Mouse (Mus musculus) thymus, adult 2 months (tissue): ENCODE measurements around the gene Cbr4.

Experiments
- CTCF ChIP-seq: fragments of 200-500 bp; IDR thresholded peaks from 2 replicates; pipeline ENCODE4 v1.5.1; 2012; ENCODE audit warnings: mild to moderate bottlenecking, control low read depth, low read length, moderate library complexity, borderline replicate concordance; ENCODE audit not compliant: control insufficient read depth, poor library complexity, insufficient read depth; ENCODE audit errors: extremely low read depth
- POLR2A ChIP-seq: fragments of 200-500 bp; IDR thresholded peaks from 2 replicates; pipeline ENCODE4 v1.6.1; 2012; ENCODE audit warnings: mild to moderate bottlenecking, low read length, control low read depth, moderate library complexity; ENCODE audit not compliant: control insufficient read depth, poor library complexity, insufficient read depth; ENCODE audit errors: extremely low read depth

DNA sequence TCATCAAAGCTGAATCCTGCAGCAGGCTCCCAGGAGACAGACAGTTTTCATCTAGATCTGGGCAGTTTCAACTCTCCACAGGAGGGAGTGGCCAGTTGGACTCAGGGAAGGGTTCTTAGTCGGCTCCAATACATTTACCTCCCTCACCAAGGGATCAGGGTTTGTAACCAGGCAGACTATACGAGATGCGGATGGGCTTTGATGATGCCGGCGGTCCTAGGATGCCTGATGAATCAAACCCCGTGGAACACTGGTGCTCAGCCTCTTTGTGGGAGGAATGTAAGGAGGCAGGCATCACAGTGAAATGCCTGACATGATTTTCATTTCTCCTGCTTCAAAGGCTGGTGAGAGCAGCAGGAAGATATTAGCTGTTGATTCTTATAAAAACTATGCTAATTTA is 67.8 kb downstream of the Cbr4 start:
- TF ChIP-seq POLR2A (no peak), CTCF (no peak)
